Mouse (Mus musculus) embryonic facial prominence, embryonic 10.5 days (tissue): Measurements from ENCODE around the gene Mboat1. TPM values are rescaled to one million over a fixed set of nuclear protein-coding genes. Genes with fewer than 3 reads are reported as not detected.

ENCODE experiments used
- DNase-seq: peaks from one replicate; pipeline ENCODE4 v3.0.0-alpha.2; 2017; ENCODE audit warnings: low spot score
- H3K27ac ChIP-seq: fragments of 300-500 bp; sonication (generic); replicated peaks from 2 replicates; pipeline ENCODE4 v1.5.1; 2016; ENCODE audit warnings: mild to moderate bottlenecking
- H3K27me3 ChIP-seq: fragments of 300-500 bp; sonication (generic); replicated peaks from 2 replicates; pipeline ENCODE4 v1.6.1; 2016; ENCODE audit warnings: low read depth, mild to moderate bottlenecking; ENCODE audit not compliant: poor library complexity, severe bottlenecking
- H3K36me3 ChIP-seq: fragments of 300-500 bp; sonication (generic); replicated peaks from 2 replicates; pipeline ENCODE4 v1.6.1; 2016; ENCODE audit warnings: mild to moderate bottlenecking, moderate library complexity
- H3K4me1 ChIP-seq: fragments of 300-500 bp; sonication (generic); 2 replicates; pipeline ENCODE4 v1.6.1; 2016
- H3K4me3 ChIP-seq: fragments of 300-500 bp; sonication (generic); 2 replicates; pipeline ENCODE4 v1.5.1; 2016; ENCODE audit warnings: mild to moderate bottlenecking, moderate library complexity
- H3K9me3 ChIP-seq: fragments of 300-500 bp; sonication (generic); 2 replicates; pipeline ENCODE4 v1.6.1; 2016; ENCODE audit warnings: mild to moderate bottlenecking
- WGBS: fragments of 180-500 bp; shearing (Covaris S2); methylation state at CpG from one replicate; pipeline ENCODE4 v1.1.7; 2016; 5-methylcytosine and 5-hydroxymethylcytosine counted together
- polyA plus RNA-seq: library from polyadenylated mRNA; unstranded; fragments of >200 nt; fragmentation: Nextera tagmentation; extraction: Ambion mirVana; gene quantifications from 2 replicates; pipeline ENCODE4 v1.2.1, GENCODE M21; 2016

The Mboat1 gene
- polyA plus RNA-seq, 1 experiment from 2014 or later = 7.6 TPM

GRCm38 (mm10) chr13:30154264-30154663 lies 18.0 kb downstream of the Mboat1 start:
- WGBS = 93% methylated on average over 4 of the region's 4 CpGs
- H3K4me1 ChIP-seq = no peaks in the 10 kb centered on the region
- no peaks in the 10 kb centered on the region for H3K36me3 ChIP-seq
- H3K27me3 ChIP-seq = no peaks in the 10 kb centered on the region
- H3K4me3 ChIP-seq = no peak overlapping the region
- no peak overlapping the region for H3K27ac ChIP-seq
- DNase-seq = no peak
- no peaks in the 10 kb centered on the region for H3K9me3 ChIP-seq

DNA sequence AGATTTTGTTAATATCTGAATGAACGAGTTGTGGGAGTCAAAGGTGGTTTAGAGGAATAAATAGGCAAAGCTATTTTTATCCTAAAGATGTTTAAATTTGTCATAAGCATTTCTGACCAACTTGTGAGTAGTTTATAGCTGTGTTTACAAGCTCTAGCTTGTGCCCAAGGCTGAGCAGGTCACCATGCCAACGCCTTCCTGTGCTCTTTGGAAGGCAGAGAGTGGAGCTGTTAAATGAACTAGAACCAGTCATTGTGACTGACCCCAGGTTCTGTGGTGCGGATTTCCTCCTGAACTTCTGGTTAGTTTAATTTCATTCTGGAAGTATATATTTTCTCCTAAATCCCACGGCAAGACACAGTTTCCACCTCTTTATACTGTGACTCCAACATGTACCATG lies 23.3 kb downstream of the Mboat1 start:
- no peak for DNase-seq
- 87% methylated on average over 4 of the region's 4 CpGs for WGBS
- peaks cover 6% of the 10 kb centered on the region; the same call in 1 of the 2 replicates for H3K36me3 ChIP-seq
- no peaks in the 10 kb centered on the region for H3K27me3 ChIP-seq
- no peak overlapping the region for H3K27ac ChIP-seq
- H3K4me1 ChIP-seq = no peaks in the 10 kb centered on the region
- no peak overlapping the region for H3K4me3 ChIP-seq
- 0 out of 2 replicates have a peak, but pooled peaks cover 2% of the 10 kb centered on the region for H3K9me3 ChIP-seq

GRCm38 (mm10) chr13:30163521-30163920 lies 27.2 kb downstream of the Mboat1 start:
- no peak for DNase-seq
- no peak overlapping the region for H3K27ac ChIP-seq
- H3K4me3 ChIP-seq = no peak overlapping the region
- no peaks in the 10 kb centered on the region for H3K4me1 ChIP-seq
- 0 out of 2 replicates have a peak, but pooled peaks cover 2% of the 10 kb centered on the region for H3K9me3 ChIP-seq
- 96% methylated on average over 2 of the region's 2 CpGs for WGBS
- H3K36me3 ChIP-seq = peaks cover 6% of the 10 kb centered on the region; the same call in 1 of the 2 replicates
- H3K27me3 ChIP-seq = no peaks in the 10 kb centered on the region

DNA sequence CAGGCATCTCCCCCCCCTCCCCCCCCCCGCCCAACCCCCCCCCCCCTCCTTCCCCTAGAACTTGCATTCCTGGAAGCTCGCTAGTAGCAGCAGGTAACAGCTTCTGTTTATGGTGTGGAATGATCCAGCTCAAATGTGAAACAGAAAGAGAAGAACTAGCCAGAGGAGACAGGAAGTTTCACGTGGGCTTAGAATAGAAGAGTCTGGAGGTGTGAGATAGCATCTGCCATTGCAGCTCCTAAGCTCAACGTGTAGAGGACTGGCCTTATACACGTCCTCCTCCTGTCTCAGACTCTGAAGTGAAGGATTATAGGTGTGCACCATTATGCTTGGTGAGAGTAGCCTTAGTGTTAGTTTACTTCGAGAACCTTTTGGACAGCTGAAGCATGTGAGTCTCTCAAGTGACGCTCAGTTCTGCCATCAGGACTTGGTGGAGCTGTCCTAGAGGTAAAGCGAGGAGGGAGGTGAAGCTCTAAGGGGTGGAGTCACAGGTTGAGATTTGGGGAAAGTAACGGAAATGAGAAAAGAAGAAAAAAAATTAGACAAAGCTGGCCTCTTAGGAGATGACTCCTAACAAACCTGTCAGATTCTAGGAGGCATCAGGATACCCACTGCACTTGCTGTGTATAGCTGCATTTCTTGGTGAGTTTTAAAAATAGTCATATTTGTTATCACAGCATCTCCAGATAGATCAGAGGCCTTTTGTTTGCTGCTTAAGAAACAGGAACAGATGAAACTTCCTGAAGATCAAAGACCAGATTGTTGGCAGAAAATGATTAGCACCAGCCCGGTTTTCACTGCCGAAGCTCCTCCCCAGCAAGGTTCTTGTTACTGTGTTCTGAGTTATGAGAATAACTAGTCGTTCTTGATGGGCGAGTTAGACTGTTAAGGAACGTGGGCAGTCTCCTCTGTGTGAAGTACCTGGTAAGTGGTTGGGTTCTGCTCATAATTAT lies 30.1 kb downstream of the Mboat1 start:
- Histone ChIP-seq H3K4me3 (no peak overlapping the region), H3K36me3 (peaks cover 6% of the 10 kb centered on the region; the same call in 1 of the 2 replicates), H3K27me3 (no peaks in the 10 kb centered on the region), H3K27ac (no peak overlapping the region), H3K4me1 (no peaks in the 10 kb centered on the region), H3K9me3 (0 out of 2 replicates have a peak, but pooled peaks cover 2% of the 10 kb centered on the region)
- 71% methylated on average over 14 of the region's 14 CpGs for WGBS
- DNase-seq = no peak

DNA sequence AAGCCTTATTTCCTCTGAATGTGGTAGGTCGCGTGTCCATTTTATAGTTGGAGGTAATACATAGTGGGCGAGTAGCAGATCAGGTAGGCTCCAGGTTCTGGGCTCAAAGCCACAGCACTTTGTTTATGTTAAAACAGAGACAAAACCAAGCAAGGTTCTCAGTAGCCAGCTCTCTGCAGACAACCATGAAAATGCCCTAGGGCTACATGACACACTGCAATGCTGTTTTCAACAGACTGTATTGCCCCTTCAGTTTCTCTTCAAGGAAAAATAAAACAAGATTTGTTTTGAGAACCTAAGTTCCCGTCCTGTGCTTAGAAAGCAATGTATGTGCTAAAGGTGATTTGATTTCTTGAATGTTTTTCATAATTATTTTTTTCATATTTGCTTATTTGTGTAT lies 31.2 kb downstream of the Mboat1 start:
- Histone ChIP-seq H3K36me3 (peaks cover 5% of the 10 kb centered on the region; the same call in 1 of the 2 replicates), H3K27me3 (no peaks in the 10 kb centered on the region), H3K9me3 (no peaks in the 10 kb centered on the region), H3K4me1 (no peaks in the 10 kb centered on the region), H3K4me3 (no peak overlapping the region), H3K27ac (no peak overlapping the region)
- WGBS = 73% methylated on average over 4 of the region's 4 CpGs
- DNase-seq = no peak

- Histone ChIP-seq H3K9me3 (no peaks in the 10 kb centered on the region), H3K36me3 (no peaks in the 10 kb centered on the region), H3K4me1 (no peaks in the 10 kb centered on the region), H3K27ac (no peak overlapping the region), H3K4me3 (no peak overlapping the region), H3K27me3 (no peaks in the 10 kb centered on the region)
- WGBS = 85% methylated on average over 4 of the region's 4 CpGs
- no peak for DNase-seq
Observed at GRCm38 (mm10) chr13:30168803-30169202, 32.5 kb downstream of the Mboat1 start.

- no peak for DNase-seq
- no peak overlapping the region for H3K4me3 ChIP-seq
- 91% methylated on average over 6 of the region's 6 CpGs for WGBS
- H3K4me1 ChIP-seq = no peaks in the 10 kb centered on the region
- H3K9me3 ChIP-seq = no peaks in the 10 kb centered on the region
- no peaks in the 10 kb centered on the region for H3K27me3 ChIP-seq
- H3K36me3 ChIP-seq = no peaks in the 10 kb centered on the region
- H3K27ac ChIP-seq = no peak overlapping the region
Observed at GRCm38 (mm10) chr13:30170061-30170460, 33.8 kb downstream of the Mboat1 start.

- H3K27me3 ChIP-seq = no peaks in the 10 kb centered on the region
- no peak overlapping the region for H3K4me3 ChIP-seq
- H3K36me3 ChIP-seq = no peaks in the 10 kb centered on the region
- 96% methylated on average over 4 of the region's 4 CpGs for WGBS
- DNase-seq = no peak
- no peak overlapping the region for H3K27ac ChIP-seq
- H3K4me1 ChIP-seq = no peaks in the 10 kb centered on the region
- H3K9me3 ChIP-seq = no peaks in the 10 kb centered on the region
Observed at GRCm38 (mm10) chr13:30174586-30174985, 38.3 kb downstream of the Mboat1 start.

DNA sequence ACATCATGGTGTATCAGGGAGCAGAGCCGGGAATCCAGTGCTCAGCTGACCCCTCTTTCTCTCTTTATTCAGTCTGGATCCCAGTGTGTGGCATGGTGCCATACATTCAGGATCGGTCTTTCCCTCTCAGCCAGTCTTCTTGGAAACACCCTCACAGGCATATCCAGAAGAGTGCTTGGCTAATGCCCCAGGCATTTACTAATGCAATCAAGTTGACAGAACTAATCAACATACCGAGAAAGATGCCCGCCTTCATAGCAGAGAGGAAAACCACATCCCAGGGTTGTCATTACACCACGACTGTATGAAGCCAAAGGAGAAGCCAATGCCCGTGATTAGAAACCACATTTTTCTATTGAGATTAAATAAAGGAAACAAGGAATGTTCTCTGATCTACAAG lies 41.1 kb downstream of the Mboat1 start:
- no peaks in the 10 kb centered on the region for H3K36me3 ChIP-seq
- H3K9me3 ChIP-seq = no peaks in the 10 kb centered on the region
- H3K27ac ChIP-seq = no peak overlapping the region
- no peak for DNase-seq
- WGBS = 86% methylated on average over 6 of the region's 6 CpGs
- no peaks in the 10 kb centered on the region for H3K27me3 ChIP-seq
- H3K4me1 ChIP-seq = no peaks in the 10 kb centered on the region
- no peak overlapping the region for H3K4me3 ChIP-seq

- Histone ChIP-seq H3K4me1 (peaks cover 18% of the 10 kb centered on the region), H3K27me3 (no peaks in the 10 kb centered on the region), H3K9me3 (no peaks in the 10 kb centered on the region), H3K4me3 (no peak overlapping the region), H3K36me3 (no peaks in the 10 kb centered on the region), H3K27ac (no peak overlapping the region)
- 49% methylated on average over 6 of the region's 6 CpGs for WGBS
- DNase-seq = no peak
Observed at GRCm38 (mm10) chr13:30185549-30185948, 49.3 kb downstream of the Mboat1 start.

DNA sequence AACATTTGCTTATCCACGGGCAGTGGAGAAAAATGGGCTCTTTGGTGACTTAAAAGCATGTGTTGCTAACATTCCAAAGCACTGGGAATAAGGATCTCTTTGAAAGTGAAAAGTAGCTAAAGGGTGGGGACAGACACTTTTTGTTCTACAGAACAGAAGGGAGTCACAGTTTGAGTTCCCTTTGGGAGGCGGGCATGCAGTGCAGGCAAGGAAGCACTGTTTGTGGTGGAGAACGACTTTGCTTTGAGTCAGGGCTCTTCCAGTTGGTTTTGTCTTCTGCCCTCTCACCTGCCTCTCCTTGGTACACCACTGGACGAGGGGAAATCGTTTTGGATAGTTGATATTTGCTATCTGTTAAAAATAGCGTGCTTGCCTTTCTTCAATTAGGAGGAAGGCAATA lies 49.7 kb downstream of the Mboat1 start:
- Histone ChIP-seq H3K4me1 (peaks cover 18% of the 10 kb centered on the region), H3K27ac (no peak overlapping the region), H3K4me3 (no peak overlapping the region), H3K27me3 (no peaks in the 10 kb centered on the region), H3K9me3 (no peaks in the 10 kb centered on the region), H3K36me3 (no peaks in the 10 kb centered on the region)
- no peak for DNase-seq
- WGBS = 36% methylated on average over 6 of the region's 6 CpGs

DNA sequence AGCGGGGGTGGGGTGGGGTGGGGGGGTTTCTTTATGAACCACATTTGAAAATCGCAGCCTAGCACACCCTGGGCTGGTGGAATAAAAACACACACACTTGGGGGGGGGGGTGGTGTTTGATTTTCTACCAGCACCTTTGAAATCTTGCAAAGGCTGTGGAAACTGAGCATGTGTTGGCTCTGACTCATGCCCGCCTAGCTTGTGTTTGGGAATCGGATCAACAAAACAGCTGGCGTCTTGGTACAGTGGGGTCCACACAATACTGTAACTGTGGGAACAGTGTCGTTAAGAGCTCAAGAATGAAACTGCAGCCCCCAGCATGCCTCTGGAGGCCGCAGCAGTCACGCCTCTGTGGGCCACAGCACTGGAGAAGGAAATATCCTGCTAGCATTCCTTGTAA lies 50.2 kb downstream of the Mboat1 start:
- 68% methylated on average over 8 of the region's 8 CpGs for WGBS
- no peaks in the 10 kb centered on the region for H3K9me3 ChIP-seq
- no peak overlapping the region for H3K4me3 ChIP-seq
- no peak for DNase-seq
- no peaks in the 10 kb centered on the region for H3K36me3 ChIP-seq
- H3K4me1 ChIP-seq = peaks cover 18% of the 10 kb centered on the region
- H3K27me3 ChIP-seq = no peaks in the 10 kb centered on the region
- H3K27ac ChIP-seq = peak overlapping the region; percentile 30; the same call in 1 of the 2 replicates
